Mouse (Mus musculus): ENCODE measurements around the gene 5430419D17Rik. TPM values are rescaled to one million over a fixed set of nuclear protein-coding genes. Genes with fewer than 3 reads are reported as not detected.

Gene 5430419D17Rik
- total and polyA plus RNA-seq, 3 experiments = not detected

GRCm38 (mm10) chr7:131303340-131303739, 129.1 kb downstream of the 5430419D17Rik start:
- Histone ChIP-seq H3K9me3 (replicated peaks; ENCODE audit: insufficient read depth, low read length) (no peaks in the 10 kb centered on the region), H3K36me3 (ENCODE audit: control insufficient read depth in 1 of 2, insufficient read depth in 2 of 2, low read length in 2 of 2) (no peaks in the 10 kb centered on the region), H3K79me2 (ENCODE audit: control insufficient read depth, insufficient read depth, low read length, poor library complexity) (no peaks in the 10 kb centered on the region), H3K27me3 (ENCODE audit: control insufficient read depth in 1 of 2, insufficient read depth in 2 of 2, low read length in 2 of 2) (no peaks in the 10 kb centered on the region), H3K9ac (ENCODE audit: control insufficient read depth, low read depth, low read length, poor library complexity, severe bottlenecking) (no peak overlapping the region), H3K4me3 (ENCODE audit: control insufficient read depth in 1 of 2, insufficient read depth in 1 of 2, low read depth in 2 of 2, low read length in 2 of 2) (no peak overlapping the region), H3K4me1 (ENCODE audit: control insufficient read depth in 1 of 2, insufficient read depth in 2 of 2, low read length in 2 of 2) (no peaks in the 10 kb centered on the region), H3K27ac (ENCODE audit: control insufficient read depth, low read depth, low read length) (no peak overlapping the region)
- DNase-seq (ENCODE audit: low read depth, low spot score) = no peak
- TF ChIP-seq USF1 (IDR thresholded peaks at IDR 0.05; ENCODE audit: low read depth, low read length) (no peak), BHLHE40 (IDR thresholded peaks at IDR 0.05; ENCODE audit: borderline replicate concordance, low read depth, low read length) (no peak), CHD2 (IDR thresholded peaks at IDR 0.05; ENCODE audit: low read length) (no peak), KAT2A (conservative IDR thresholded peaks at IDR 0.05; ENCODE audit: low read depth, low read length) (no peak), MXI1 (IDR thresholded peaks at IDR 0.05; ENCODE audit: low read depth, low read length) (no peak), ELF1 (IDR thresholded peaks at IDR 0.05; ENCODE audit: low read depth, low read length) (no peak), MAFK (IDR thresholded peaks at IDR 0.05; ENCODE audit: borderline replicate concordance, low read depth, low read length) (no peak), SMC3 (IDR thresholded peaks at IDR 0.05; ENCODE audit: low read depth, low read length) (no peak), ZC3H11A (IDR thresholded peaks at IDR 0.05; ENCODE audit: low read depth, low read length) (no peak), MEF2A (IDR thresholded peaks at IDR 0.05; ENCODE audit: extremely low read depth, insufficient replicate concordance, low read depth, low read length, poor library complexity, severe bottlenecking) (no peak), GATA1 (IDR thresholded peaks at IDR 0.05; ENCODE audit: low read depth, low read length) (no peak), RAD21 (IDR thresholded peaks at IDR 0.05; ENCODE audit: low read depth, low read length) (no peak), E2F4 (IDR thresholded peaks at IDR 0.05; ENCODE audit: borderline replicate concordance, low read depth, low read length) (no peak), CHD1 (IDR thresholded peaks at IDR 0.05; ENCODE audit: low read depth, low read length) (no peak), ZNF384 (IDR thresholded peaks at IDR 0.05; ENCODE audit: low read depth, low read length) (no peak), POLR2AphosphoS5 (IDR thresholded peaks at IDR 0.05; ENCODE audit: borderline replicate concordance, low read depth, low read length) (no peak), MYB (IDR thresholded peaks at IDR 0.05; ENCODE audit: low read depth, low read length) (no peak)

DNA sequence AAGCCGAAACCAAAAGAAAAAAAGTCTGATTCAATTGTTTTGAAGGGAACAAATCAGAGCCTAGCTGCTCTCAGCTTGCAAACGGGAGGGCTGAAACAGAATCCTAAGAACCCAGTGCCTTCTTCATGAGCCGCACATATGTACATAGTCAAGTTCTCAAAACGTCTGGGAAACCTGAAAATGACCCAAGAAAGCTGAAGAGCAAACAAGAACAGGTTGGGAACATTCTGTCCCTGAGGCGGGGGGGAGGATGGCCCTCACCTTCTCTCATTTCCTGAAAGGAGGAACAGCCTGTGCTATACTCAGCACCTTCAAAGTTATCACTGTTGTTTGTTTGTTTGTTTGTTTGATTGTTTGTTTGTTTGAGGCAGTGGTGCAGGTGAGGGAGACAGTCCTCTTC, 132.5 kb downstream of the 5430419D17Rik start:
- H3K9me3 ChIP-seq (replicated peaks; ENCODE audit: insufficient read depth, low read length) = no peaks in the 10 kb centered on the region
- no peaks in the 10 kb centered on the region for H3K27me3 ChIP-seq (ENCODE audit: control insufficient read depth in 1 of 2, insufficient read depth in 2 of 2, low read length in 2 of 2)
- no peak overlapping the region for H3K4me3 ChIP-seq (ENCODE audit: control insufficient read depth in 1 of 2, insufficient read depth in 1 of 2, low read depth in 2 of 2, low read length in 2 of 2)
- H3K27ac ChIP-seq (ENCODE audit: control insufficient read depth, low read depth, low read length) = no peak overlapping the region
- H3K79me2 ChIP-seq (ENCODE audit: control insufficient read depth, insufficient read depth, low read length, poor library complexity) = no peaks in the 10 kb centered on the region
- H3K9ac ChIP-seq (ENCODE audit: control insufficient read depth, low read depth, low read length, poor library complexity, severe bottlenecking) = no peak overlapping the region
- DNase-seq (ENCODE audit: low read depth, low spot score) = no peak
- no peaks in the 10 kb centered on the region for H3K36me3 ChIP-seq (ENCODE audit: control insufficient read depth in 1 of 2, insufficient read depth in 2 of 2, low read length in 2 of 2)
- TF ChIP-seq POLR2AphosphoS2 (IDR thresholded peaks at IDR 0.05; ENCODE audit: low read length) (no peak), JUND (IDR thresholded peaks at IDR 0.05; ENCODE audit: low read depth, low read length) (no peak), POLR2AphosphoS5 (IDR thresholded peaks at IDR 0.05; ENCODE audit: borderline replicate concordance, low read depth, low read length) (no peak), MEF2A (IDR thresholded peaks at IDR 0.05; ENCODE audit: extremely low read depth, insufficient replicate concordance, low read depth, low read length, poor library complexity, severe bottlenecking) (no peak), MYB (IDR thresholded peaks at IDR 0.05; ENCODE audit: low read depth, low read length) (no peak), BHLHE40 (IDR thresholded peaks at IDR 0.05; ENCODE audit: borderline replicate concordance, low read depth, low read length) (no peak), POLR2A (IDR thresholded peaks at IDR 0.05; ENCODE audit: control insufficient read depth in 1 of 2, insufficient read depth in 1 of 2, low read depth in 1 of 2, low read length in 2 of 2, poor library complexity in 1 of 2) (no peak), TBP (IDR thresholded peaks at IDR 0.05; ENCODE audit: low read depth, low read length) (no peak), CTCF (IDR thresholded peaks at IDR 0.05 in 2 of 3, conservative IDR thresholded peaks at IDR 0.05 in 1 of 3; ENCODE audit: control insufficient read depth in 1 of 3, insufficient read depth in 1 of 3, low read depth in 2 of 3, low read length in 3 of 3, poor library complexity in 1 of 3, severe bottlenecking in 1 of 3) (no peak), SIN3A (IDR thresholded peaks at IDR 0.05; ENCODE audit: low read length) (no peak), ZMIZ1 (IDR thresholded peaks at IDR 0.05; ENCODE audit: low read depth, low read length) (no peak), RCOR1 (IDR thresholded peaks at IDR 0.05; ENCODE audit: low read depth, low read length) (no peak), CHD2 (IDR thresholded peaks at IDR 0.05; ENCODE audit: low read length) (no peak), UBTF (IDR thresholded peaks at IDR 0.05; ENCODE audit: borderline replicate concordance, insufficient read depth, low read depth, low read length) (no peak)
- no peaks in the 10 kb centered on the region for H3K4me1 ChIP-seq (ENCODE audit: control insufficient read depth in 1 of 2, insufficient read depth in 2 of 2, low read length in 2 of 2)

Measured in MEL (cell line).